Mouse (Mus musculus): ENCODE measurements around the gene Rbm8a2. TPM values are rescaled to one million over a fixed set of nuclear protein-coding genes. Genes with fewer than 3 reads are reported as not detected.

Gene Rbm8a2
- total and polyA plus RNA-seq, 3 experiments = 0.38 to 3.2 (median 0.93) TPM

DNA sequence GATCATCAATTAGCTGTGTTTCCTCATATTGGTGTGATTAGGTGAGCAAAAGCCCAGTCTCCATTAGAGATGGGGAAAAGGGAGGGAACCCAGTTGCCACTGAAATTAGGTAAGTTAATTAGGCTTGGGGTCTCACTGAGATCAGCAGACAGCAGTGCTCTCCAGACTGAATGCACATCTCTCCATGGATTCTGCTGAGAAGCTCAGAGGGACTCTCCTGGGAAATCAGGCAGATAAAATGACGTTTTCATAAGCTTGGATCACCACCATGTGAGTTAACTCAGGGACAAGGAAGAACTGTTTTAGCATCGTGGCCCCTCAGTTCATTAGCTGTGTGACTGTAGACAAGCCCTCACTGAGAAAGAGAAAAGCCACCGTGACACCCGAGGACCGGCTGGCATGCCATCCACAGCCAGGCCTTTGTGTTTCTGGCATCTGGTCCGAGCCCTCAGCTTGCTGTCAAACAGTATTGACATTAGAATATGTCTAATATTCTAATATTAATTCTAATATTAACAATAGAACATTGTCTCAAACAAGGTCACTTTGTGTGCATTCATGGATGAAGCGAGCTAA, 18.2 kb upstream of the Rbm8a2 start:
- no peaks in the 10 kb centered on the region for H3K9me3 ChIP-seq (replicated peaks; ENCODE audit: low read length)
- no peak overlapping the region for H3K4me3 ChIP-seq (replicated peaks in 1 of 3; ENCODE audit: low read depth in 2 of 3, low read length in 2 of 3, poor library complexity in 1 of 3)
- dilution Hi-C loops (cut with MboI; ENCODE audit: extremely low pct_ligation_motif_present, extremely low pct_unique_long_range_greater_than_20kb, low sequenced_read_pairs) (no loop called here), in situ Hi-C loops (cut with MboI; ENCODE audit: low pct_ligation_motif_present, low pct_unique_long_range_greater_than_20kb, low sequenced_read_pairs) (no loop called here)
- H3K36me3 ChIP-seq (replicated peaks in 1 of 2; ENCODE audit: control insufficient read depth in 1 of 2, insufficient read depth in 1 of 2, low read length in 1 of 2) = no peaks in the 10 kb centered on the region
- H3K27ac ChIP-seq (ENCODE audit: insufficient read depth, low read depth) = no peak overlapping the region
- no peaks in the 10 kb centered on the region for H3K27me3 ChIP-seq (replicated peaks)
- no peak overlapping the region for H3K4me2 ChIP-seq (ENCODE audit: insufficient read depth, low read depth, poor library complexity, severe bottlenecking)
- TF ChIP-seq MAZ (IDR thresholded peaks at IDR 0.05; ENCODE audit: low read depth, low read length) = no peak
- TF ChIP-seq RCOR1 (conservative IDR thresholded peaks at IDR 0.05; ENCODE audit: low read depth, low read length) = no peak
- TF ChIP-seq CTCF (conservative IDR thresholded peaks at IDR 0.05 in 1 of 2, IDR thresholded peaks at IDR 0.05 in 1 of 2; ENCODE audit: low read depth in 2 of 2, low read length in 2 of 2) = no peak
- no peak for DNase-seq (ENCODE audit: extremely low read depth)
- no peaks in the 10 kb centered on the region for H3K79me2 ChIP-seq (replicated peaks; ENCODE audit: control insufficient read depth, extremely low read depth, insufficient read depth, poor library complexity, severe bottlenecking)
- no peaks in the 10 kb centered on the region for H3K4me1 ChIP-seq (ENCODE audit: control insufficient read depth in 1 of 2, insufficient read depth in 2 of 2)
- no peak overlapping the region for H3K9ac ChIP-seq (ENCODE audit: insufficient read depth, low read depth)

DNA sequence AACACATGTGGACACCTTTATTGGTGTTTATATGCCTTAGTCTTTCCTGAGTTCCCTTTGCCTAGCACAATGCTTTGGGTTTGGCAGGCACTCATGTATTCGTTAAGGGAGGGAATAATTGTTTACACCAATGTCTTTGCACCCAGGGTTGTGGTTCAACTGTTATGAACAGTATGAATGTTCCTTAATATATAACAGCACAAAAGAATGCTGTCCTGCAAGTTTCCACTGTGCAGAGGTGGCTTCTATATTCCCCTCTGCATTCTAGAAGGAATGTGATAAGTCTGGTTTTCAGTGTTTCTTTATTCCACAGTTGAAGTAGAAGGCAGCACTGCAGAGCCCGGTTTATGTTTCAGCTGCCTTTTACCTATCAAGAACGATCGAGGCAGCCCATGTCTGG, 10.0 kb upstream of the Rbm8a2 start:
- Histone ChIP-seq H3K27ac (ENCODE audit: insufficient read depth, low read depth) (no peak overlapping the region), H3K4me3 (replicated peaks in 1 of 3; ENCODE audit: low read depth in 2 of 3, low read length in 2 of 3, poor library complexity in 1 of 3) (no peak overlapping the region), H3K4me2 (ENCODE audit: insufficient read depth, low read depth, poor library complexity, severe bottlenecking) (no peak overlapping the region), H3K27me3 (replicated peaks) (no peaks in the 10 kb centered on the region), H3K36me3 (replicated peaks in 1 of 2; ENCODE audit: control insufficient read depth in 1 of 2, insufficient read depth in 1 of 2, low read length in 1 of 2) (no peaks in the 10 kb centered on the region), H3K9me3 (replicated peaks; ENCODE audit: low read length) (no peaks in the 10 kb centered on the region), H3K9ac (ENCODE audit: insufficient read depth, low read depth) (no peak overlapping the region), H3K79me2 (replicated peaks; ENCODE audit: control insufficient read depth, extremely low read depth, insufficient read depth, poor library complexity, severe bottlenecking) (no peaks in the 10 kb centered on the region), H3K4me1 (ENCODE audit: control insufficient read depth in 1 of 2, insufficient read depth in 2 of 2) (peaks cover 0 to 4% of the 10 kb centered on the region in 2 experiments; a peak in 2 of 4 replicates)
- no peak for DNase-seq (ENCODE audit: extremely low read depth)
- in situ Hi-C loops (cut with MboI; ENCODE audit: low pct_ligation_motif_present, low pct_unique_long_range_greater_than_20kb, low sequenced_read_pairs) = no loop called here
- dilution Hi-C loops (cut with MboI; ENCODE audit: extremely low pct_ligation_motif_present, extremely low pct_unique_long_range_greater_than_20kb, low sequenced_read_pairs) = no loop called here
- no peak for TF ChIP-seq MAFK (IDR thresholded peaks at IDR 0.05; ENCODE audit: insufficient replicate concordance, low read length)
- no peak for TF ChIP-seq SMC3 (IDR thresholded peaks at IDR 0.05; ENCODE audit: low read depth, low read length)

DNA sequence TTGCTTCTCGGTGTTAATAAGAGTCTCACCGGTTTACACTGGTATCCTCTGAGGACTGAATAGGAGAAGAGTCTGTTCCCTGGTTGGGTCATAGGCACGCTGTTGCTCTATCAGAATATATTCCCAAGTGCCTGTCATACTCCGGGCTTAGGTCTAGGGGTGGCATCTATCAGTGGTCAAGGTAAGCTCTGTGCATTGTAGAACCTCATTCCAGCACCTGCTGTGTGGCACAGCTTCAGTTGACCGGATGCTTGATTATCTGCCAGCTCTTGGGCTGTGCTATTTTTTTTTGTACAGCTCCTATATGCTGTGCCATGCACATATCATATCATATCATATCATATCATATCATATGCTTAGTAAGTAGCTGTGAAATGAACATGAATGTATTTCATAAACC, 9.5 kb upstream of the Rbm8a2 start:
- H3K79me2 ChIP-seq (replicated peaks; ENCODE audit: control insufficient read depth, extremely low read depth, insufficient read depth, poor library complexity, severe bottlenecking) = no peaks in the 10 kb centered on the region
- H3K9me3 ChIP-seq (replicated peaks; ENCODE audit: low read length) = no peaks in the 10 kb centered on the region
- H3K9ac ChIP-seq (ENCODE audit: insufficient read depth, low read depth) = no peak overlapping the region
- dilution Hi-C loops (cut with MboI; ENCODE audit: extremely low pct_ligation_motif_present, extremely low pct_unique_long_range_greater_than_20kb, low sequenced_read_pairs) = no loop called here
- H3K27me3 ChIP-seq (replicated peaks) = no peaks in the 10 kb centered on the region
- no peaks in the 10 kb centered on the region for H3K36me3 ChIP-seq (replicated peaks in 1 of 2; ENCODE audit: control insufficient read depth in 1 of 2, insufficient read depth in 1 of 2, low read length in 1 of 2)
- no peak for DNase-seq (ENCODE audit: extremely low read depth)
- H3K4me3 ChIP-seq (replicated peaks in 1 of 3; ENCODE audit: low read depth in 2 of 3, low read length in 2 of 3, poor library complexity in 1 of 3) = no peak overlapping the region
- in situ Hi-C loops (cut with MboI; ENCODE audit: low pct_ligation_motif_present, low pct_unique_long_range_greater_than_20kb, low sequenced_read_pairs) = no loop called here
- no peak for TF ChIP-seq CTCF (conservative IDR thresholded peaks at IDR 0.05 in 1 of 2, IDR thresholded peaks at IDR 0.05 in 1 of 2; ENCODE audit: low read depth in 2 of 2, low read length in 2 of 2)
- no peak for TF ChIP-seq MAX (IDR thresholded peaks at IDR 0.05; ENCODE audit: low read length)
- no peak for TF ChIP-seq HCFC1 (IDR thresholded peaks at IDR 0.05; ENCODE audit: low read depth, low read length)
- no peak for TF ChIP-seq SMC3 (IDR thresholded peaks at IDR 0.05; ENCODE audit: low read depth, low read length)
- no peak for TF ChIP-seq EP300 (IDR thresholded peaks at IDR 0.05; ENCODE audit: low read length)
- no peak for TF ChIP-seq MYC (IDR thresholded peaks at IDR 0.05; ENCODE audit: low read depth, low read length)
- H3K27ac ChIP-seq (ENCODE audit: insufficient read depth, low read depth) = no peak overlapping the region
- no peak overlapping the region for H3K4me2 ChIP-seq (ENCODE audit: insufficient read depth, low read depth, poor library complexity, severe bottlenecking)
- peaks cover 0 to 5% of the 10 kb centered on the region in 2 experiments; a peak in 2 of 4 replicates for H3K4me1 ChIP-seq (ENCODE audit: control insufficient read depth in 1 of 2, insufficient read depth in 2 of 2)

Measured in CH12.LX (cell line).